In genomic region chr8:106313120-106313737, GRCm38 (mm10) we compare ENCODE assay signal across 17 mouse cellular contexts. TPM values are rescaled to one million over a fixed set of nuclear protein-coding genes. Genes with fewer than 3 reads are reported as not detected.
"Had no signal": no experiment of that assay in that cellular context is flagged by ENCODE, and none has a peak within 500 bp of the region (broad histone marks: within the 10 kb centered on the region; RNA-seq: fewer than 3 reads in every experiment).

No protein-coding gene starts in this region.

- H3K27ac ChIP-seq: kidney, embryonic 15.5 days; limb, embryonic 10.5 days; limb, embryonic 13.5 days; liver, embryonic 12.5 days; liver, embryonic 15.5 days had no signal

- DNase-seq: kidney, postnatal 10 days; kidney, postnatal 36 days; layer of hippocampus, adult 9-11 months; liver; lung, adult 2 months; lung, postnatal 14 days; lung, postnatal 4 days; midbrain, embryonic 14.5 days; thymus, adult 18-20 months; thymus, postnatal 36 days had no signal

- H3K4me3 ChIP-seq: kidney, embryonic 15.5 days; limb, embryonic 10.5 days; limb, embryonic 13.5 days; liver, embryonic 12.5 days; liver, embryonic 15.5 days had no signal

- ATAC-seq: liver, embryonic 12.5 days had no signal

RNA-seq across cellular contexts. Expression of gene Smpd3, which starts 24.6 kb away (rescaled TPM):
- total RNA-seq: megakaryocyte progenitor cell, adult 5-6 weeks; megakaryocyte-erythroid progenitor cell, adult 5-6 weeks had no signal
